Mouse (Mus musculus): ENCODE results near the gene Lrrc1.

The Lrrc1 gene

GRCm38 (mm10) chr9:77429230-77430015, 115.2 kb downstream of the Lrrc1 start:
- in situ Hi-C loops (cut with MboI; ENCODE audit: low sequenced_read_pairs) = no loop called here

GRCm38 (mm10) chr9:77428748-77429140, 115.9 kb downstream of the Lrrc1 start:
- in situ Hi-C loops (cut with MboI; ENCODE audit: low sequenced_read_pairs) = no loop called here

GRCm38 (mm10) chr9:77428115-77428747, 116.4 kb downstream of the Lrrc1 start:
- in situ Hi-C loops (cut with MboI; ENCODE audit: low sequenced_read_pairs) = no loop called here

GRCm38 (mm10) chr9:77427292-77428114, 117.2 kb downstream of the Lrrc1 start:
- in situ Hi-C loops (cut with MboI; ENCODE audit: low sequenced_read_pairs) = no loop called here

GRCm38 (mm10) chr9:77426110-77426509, 118.6 kb downstream of the Lrrc1 start:
- in situ Hi-C loops (cut with MboI; ENCODE audit: low sequenced_read_pairs) = no loop called here

DNA sequence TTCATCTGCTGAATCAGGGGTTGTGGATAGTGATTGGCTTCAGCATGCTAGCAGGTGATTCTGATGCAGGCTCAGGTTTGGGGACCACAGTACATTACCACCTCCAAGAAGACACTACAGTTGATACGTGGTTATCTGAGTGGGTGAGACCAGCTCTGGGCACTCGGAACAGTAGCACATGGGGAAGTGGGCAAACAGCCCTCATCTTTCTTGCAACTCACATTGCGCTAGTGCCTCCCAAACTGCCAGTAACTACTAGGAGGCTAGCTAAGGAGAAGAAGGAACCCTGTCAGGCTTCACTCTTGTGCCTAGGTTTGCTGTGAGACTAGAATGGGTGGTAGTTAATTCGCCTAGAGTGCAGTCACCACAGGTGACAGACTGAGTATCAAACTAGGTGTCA, 119.1 kb downstream of the Lrrc1 start:
- in situ Hi-C loops (cut with MboI; ENCODE audit: low sequenced_read_pairs) = no loop called here

GRCm38 (mm10) chr9:77420200-77420585, 124.5 kb downstream of the Lrrc1 start:
- in situ Hi-C loops (cut with MboI; ENCODE audit: low sequenced_read_pairs) = no loop called here

DNA sequence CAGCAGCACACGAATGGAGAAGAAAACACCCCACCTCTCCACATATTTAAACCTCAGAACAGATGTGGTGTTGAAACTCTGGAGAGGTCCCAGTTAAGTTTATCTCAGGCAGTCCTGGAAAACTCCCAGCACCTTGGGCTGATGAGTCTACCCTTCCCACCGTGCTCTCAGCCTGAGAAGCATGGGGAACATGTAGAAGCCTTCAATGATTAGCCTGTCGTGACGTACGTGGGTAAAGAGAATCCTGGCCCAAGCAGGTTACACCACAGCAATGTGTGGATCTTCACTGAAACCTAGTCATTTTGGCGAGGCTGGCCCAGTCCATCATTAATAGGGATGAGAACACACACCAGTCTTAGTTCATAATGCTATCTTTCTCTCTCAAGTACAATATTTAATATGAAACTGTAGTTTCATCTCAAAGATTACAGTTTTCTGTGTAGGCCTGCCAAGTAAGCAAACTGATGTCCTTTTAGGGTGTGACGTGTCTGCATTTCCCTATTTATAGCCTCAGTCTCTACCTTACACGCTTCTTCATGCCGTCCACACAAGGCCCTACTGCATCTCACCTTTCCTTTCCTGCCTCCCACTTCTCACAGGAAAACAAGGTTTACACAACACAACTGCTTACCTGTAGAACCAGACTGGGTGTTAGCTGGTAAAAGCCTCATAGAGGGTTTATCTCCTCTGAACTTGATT, 125.0 kb downstream of the Lrrc1 start:
- in situ Hi-C loops (cut with MboI; ENCODE audit: low sequenced_read_pairs) = no loop called here

DNA sequence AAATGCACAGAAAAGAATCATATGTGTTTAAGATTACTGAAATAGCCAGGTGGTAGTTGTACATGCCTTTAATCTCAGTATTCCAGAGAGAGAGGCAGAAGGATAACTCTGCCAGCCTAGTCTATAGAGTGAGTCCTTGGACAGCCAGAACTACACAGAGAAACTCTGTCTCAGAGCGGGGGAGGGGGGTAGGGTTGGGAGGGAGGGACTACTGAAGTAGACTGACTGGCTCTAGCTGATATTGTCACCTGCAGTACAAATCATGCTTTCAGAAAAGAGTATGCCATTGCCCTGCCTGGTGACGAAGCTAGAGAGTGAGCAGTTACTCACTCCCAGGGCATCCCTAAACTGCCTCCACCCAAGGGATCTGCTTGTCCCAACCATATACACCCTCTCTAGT, 125.9 kb downstream of the Lrrc1 start:
- in situ Hi-C loops (cut with MboI; ENCODE audit: low sequenced_read_pairs) = no loop called here

DNA sequence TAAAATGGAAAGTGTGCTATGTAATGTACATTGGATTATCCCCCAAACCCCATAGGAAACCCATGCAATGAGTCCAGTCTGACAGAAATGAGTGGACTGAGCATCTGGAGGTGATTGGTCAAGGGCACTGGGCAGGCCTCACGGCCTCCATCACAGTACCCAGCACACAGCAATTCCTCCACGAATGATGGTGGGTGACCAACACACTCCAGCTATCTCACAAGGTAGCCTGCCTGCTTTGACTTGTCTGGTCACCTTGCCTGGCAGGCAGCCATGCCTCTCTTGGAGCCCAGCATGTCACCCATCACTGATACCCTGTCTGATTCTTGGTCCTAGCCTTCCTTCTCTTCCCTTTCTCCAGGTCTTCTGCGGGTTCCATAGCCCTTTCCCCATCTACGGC, 128.2 kb downstream of the Lrrc1 start:
- in situ Hi-C loops (cut with MboI; ENCODE audit: low sequenced_read_pairs) = no loop called here

GRCm38 (mm10) chr9:77416002-77416401, 128.7 kb downstream of the Lrrc1 start:
- in situ Hi-C loops (cut with MboI; ENCODE audit: low sequenced_read_pairs) = no loop called here

DNA sequence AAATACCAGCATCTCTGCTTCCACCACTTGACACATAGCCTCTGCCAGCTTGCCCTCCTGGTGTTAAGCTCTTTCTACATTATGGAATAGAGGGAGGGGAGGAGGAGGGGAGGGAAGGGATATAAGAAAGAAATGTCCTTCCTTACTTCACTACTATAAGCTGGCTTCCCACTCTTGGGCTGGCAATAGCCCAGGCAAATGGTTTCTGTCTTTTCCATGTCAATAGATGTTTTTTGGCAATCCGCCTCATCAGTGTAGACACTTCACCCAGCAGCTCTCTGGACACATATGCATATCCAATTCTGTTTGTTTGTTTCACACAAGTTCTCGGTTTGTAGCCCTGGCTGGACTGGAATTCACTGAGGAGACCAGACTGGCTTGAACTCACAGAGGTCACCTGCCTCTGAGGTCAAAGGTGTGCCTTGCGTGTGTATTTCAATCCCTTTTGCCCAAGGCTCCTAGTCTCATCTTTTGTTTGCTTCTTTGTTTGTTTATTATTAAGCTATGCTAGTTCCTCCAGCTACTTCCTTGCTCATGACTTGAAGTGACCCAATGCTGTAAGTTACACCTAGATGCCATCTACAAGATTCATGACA, 132.7 kb downstream of the Lrrc1 start:
- in situ Hi-C loops (cut with MboI; ENCODE audit: low sequenced_read_pairs) = no loop called here

DNA sequence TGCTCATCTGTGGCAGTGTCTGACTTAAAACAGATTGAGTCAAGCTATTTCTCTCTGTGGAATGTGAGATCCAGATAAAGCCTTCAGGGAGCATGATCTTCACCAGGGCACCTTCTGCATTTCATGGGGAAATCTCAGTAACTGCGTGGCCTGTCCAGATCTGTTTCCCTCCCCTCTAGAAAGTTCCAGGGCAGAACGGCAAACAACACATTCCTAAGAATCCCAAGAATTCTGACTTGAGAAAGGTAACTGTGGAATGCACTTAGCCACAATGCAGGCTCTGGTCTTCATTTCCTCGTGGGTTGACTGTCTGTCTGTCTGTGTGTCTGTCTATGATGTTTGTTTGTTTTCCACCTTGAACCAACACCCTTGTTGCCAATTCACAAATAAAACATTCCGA, 133.7 kb downstream of the Lrrc1 start:
- in situ Hi-C loops (cut with MboI; ENCODE audit: low sequenced_read_pairs) = no loop called here

GRCm38 (mm10) chr9:77410524-77410923, 134.1 kb downstream of the Lrrc1 start:
- in situ Hi-C loops (cut with MboI; ENCODE audit: low sequenced_read_pairs) = no loop called here

DNA sequence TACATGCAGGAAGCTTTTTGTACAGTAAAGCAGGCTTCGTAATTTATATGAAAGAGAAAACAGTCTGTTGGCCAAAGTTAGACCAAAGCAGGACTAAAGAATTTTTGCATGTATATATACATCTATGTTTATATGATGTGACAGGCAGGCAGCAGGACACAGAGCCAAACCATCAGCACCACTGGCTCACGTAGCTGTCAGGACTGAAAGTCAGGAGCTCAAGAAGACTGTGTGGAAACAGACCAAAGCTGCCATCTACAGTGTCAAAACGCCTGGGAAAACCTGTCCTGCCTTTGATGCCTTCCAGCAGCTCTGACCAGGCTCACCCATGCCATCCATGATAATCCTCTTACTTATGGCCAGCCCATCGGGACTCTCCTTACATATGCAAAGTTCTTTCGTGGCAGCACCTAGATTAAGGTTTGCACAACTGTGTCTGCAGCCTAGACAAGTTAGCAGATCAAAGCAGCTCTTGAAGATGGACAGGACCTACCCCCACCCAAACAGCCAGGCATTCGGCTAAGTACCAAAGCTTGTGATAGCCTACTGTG, 136.5 kb downstream of the Lrrc1 start:
- in situ Hi-C loops (cut with MboI; ENCODE audit: low sequenced_read_pairs) = no loop called here

DNA sequence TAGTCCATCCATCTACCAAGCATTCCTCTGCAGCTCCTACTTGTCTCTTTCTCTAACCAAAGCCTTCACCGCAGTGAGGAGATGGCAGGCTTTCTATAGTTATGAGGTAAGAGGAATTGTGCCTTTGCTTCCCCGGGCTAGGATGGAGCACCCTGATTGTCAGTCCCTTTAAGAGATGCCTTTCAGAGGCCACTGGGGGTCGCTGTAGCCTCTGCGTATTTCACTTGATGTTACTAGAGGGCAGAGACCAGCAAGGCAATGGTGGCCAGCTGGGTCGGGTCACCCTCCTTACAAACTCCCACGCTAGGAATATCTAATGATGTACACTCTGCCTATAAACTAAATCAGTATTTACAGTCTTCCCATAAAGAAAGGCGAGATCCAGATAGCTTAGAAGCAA, 137.8 kb downstream of the Lrrc1 start:
- in situ Hi-C loops (cut with MboI; ENCODE audit: low sequenced_read_pairs) = no loop called here

DNA sequence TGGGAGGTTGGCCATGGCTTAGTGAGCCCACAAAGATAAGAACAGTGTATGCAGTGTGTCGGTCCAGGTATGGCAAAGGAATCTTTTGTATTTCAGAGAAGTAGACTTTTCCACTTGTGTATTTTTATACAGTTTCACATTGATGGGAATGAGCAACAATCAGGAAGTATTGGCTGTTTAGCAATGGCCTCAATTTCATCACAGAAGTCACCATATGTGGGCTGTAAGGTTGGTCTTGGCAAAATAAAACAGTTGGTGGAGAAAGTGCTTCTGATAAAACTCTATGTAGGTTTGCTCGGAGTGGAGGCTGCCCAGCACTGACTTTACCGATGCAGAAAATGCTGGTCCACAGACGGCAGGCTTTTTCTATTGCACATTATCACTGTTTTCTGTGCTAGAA, 140.2 kb downstream of the Lrrc1 start:
- in situ Hi-C loops (cut with MboI; ENCODE audit: low sequenced_read_pairs) = no loop called here

DNA sequence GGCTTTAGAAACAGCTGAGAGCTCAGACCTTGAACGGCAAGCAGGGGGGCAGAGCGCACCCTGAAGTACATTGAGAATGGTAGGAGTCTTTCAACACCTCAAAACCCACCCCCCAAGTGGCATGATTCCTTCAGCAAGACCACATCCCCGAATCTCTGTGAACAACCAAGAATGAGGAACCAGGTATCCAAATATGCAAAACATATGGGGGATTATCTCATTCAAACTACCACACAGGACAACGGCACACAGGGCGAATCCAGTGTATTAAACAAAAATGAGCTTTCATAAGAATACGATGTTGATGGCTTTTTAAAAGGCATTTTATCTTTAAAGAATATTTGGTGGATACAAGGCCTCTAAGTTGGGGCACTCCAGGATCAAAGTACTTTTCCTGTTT, 140.7 kb downstream of the Lrrc1 start:
- in situ Hi-C loops (cut with MboI; ENCODE audit: low sequenced_read_pairs) = no loop called here

GRCm38 (mm10) chr9:77402971-77403370, 141.7 kb downstream of the Lrrc1 start:
- in situ Hi-C loops (cut with MboI; ENCODE audit: low sequenced_read_pairs) = no loop called here

DNA sequence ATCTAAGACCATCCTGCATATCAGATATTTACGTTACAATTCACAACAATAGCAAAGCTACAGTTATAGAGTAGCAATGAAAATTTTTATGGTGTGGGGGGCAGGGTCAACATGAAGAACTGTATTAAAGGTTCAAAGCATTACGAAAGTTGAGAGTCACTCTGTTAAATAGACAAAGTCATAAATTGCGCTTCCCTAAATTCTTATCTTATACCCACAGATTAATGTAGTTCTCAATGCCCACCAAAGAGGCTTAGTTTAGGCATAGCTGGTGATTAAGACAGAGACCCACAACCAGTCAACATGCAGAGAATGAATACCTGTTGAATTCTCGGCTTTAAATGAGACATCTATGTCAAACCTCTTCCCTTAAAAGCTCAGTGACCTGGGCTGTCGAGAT, 144.9 kb downstream of the Lrrc1 start:
- in situ Hi-C loops (cut with MboI; ENCODE audit: low sequenced_read_pairs) = no loop called here

Data from CH12F3 (cell line).